Mouse (Mus musculus) kidney, embryonic 16.5 days (tissue): ENCODE results near the gene Prm2. TPM values are rescaled to one million over a fixed set of nuclear protein-coding genes. Genes with fewer than 3 reads are reported as not detected.
"Not testable (repeated sequence)": the region's sequence is repeated elsewhere in the genome, so short reads cannot be mapped to it uniquely, and the experiment has no call there.

Experiments
- ATAC-seq: fragments of 200-750 bp; cut with Nextera tagmentation; 2 replicates; pipeline ENCODE4 v1.8.0; 2017; ENCODE audit warnings: moderate TSS enrichment; ENCODE audit not compliant: low FRiP score, low TSS enrichment
- H3K27ac ChIP-seq: fragments of 300-500 bp; sonication (generic); 2 replicates; pipeline ENCODE4 v1.5.1; 2014; ENCODE audit warnings: low read length
- H3K27me3 ChIP-seq: fragments of 300-500 bp; sonication (generic); 2 replicates; pipeline ENCODE4 v1.6.1; 2014; ENCODE audit warnings: low read length, control low read depth, mixed read lengths; ENCODE audit not compliant: insufficient read depth
- H3K36me3 ChIP-seq: fragments of 300-500 bp; sonication (generic); 2 replicates; pipeline ENCODE4 v1.6.1; 2014; ENCODE audit warnings: low read length, control low read depth, mixed read lengths; ENCODE audit not compliant: insufficient read depth
- H3K4me1 ChIP-seq: fragments of 300-500 bp; sonication (generic); 2 replicates; pipeline ENCODE4 v1.6.1; 2014; ENCODE audit warnings: low read length, control low read depth, mixed read lengths; ENCODE audit not compliant: insufficient read depth
- H3K4me2 ChIP-seq: fragments of 300-500 bp; sonication (generic); replicated peaks from 2 replicates; pipeline ENCODE4 v1.6.1; 2014; ENCODE audit warnings: low read depth, low read length
- H3K4me3 ChIP-seq: fragments of 300-500 bp; sonication (generic); 2 replicates; pipeline ENCODE4 v1.5.1; 2014; ENCODE audit warnings: mild to moderate bottlenecking, low read length
- H3K9ac ChIP-seq: fragments of 300-500 bp; sonication (generic); replicated peaks from 2 replicates; pipeline ENCODE4 v1.6.1; 2014; ENCODE audit warnings: low read length
- H3K9me3 ChIP-seq: fragments of 300-500 bp; sonication (generic); 2 replicates; pipeline ENCODE4 v1.6.1; 2016; ENCODE audit warnings: low read length, control low read depth
- WGBS: fragments of 180-500 bp; shearing (Covaris S2); extraction: QIAGEN DNeasy Blood & Tissue Kit; methylation state at CpG from one replicate; pipeline ENCODE4 v1.1.7; 2014; 5-methylcytosine and 5-hydroxymethylcytosine counted together
- polyA plus RNA-seq: library from polyadenylated mRNA; unstranded; fragments of >200 nt; fragmentation: Nextera tagmentation; extraction: Ambion mirVana; gene quantifications from 2 replicates; pipeline ENCODE4 v1.2.1, GENCODE M21; 2015

The Prm2 gene
- polyA plus RNA-seq, 1 experiment from 2014 or later: not detected

DNA sequence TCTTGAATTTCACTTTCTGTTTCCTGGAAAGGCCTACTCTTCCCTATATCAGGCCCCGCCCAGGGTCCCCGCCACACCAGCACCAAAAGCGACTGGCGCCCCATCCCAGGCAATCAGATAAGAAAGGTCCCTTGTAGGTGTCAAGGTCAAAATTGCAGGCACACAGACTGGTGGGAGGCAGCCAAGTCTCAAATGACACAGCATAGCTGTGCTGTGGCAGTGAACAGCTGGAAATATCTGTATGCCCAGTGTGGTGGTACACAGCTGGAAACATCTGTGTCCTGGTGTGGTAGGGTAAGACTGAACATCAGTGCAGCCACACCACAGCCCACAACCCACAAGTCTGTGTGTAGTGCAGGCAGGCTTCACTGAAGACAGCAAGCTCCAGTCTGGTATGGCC, 18.9 kb upstream of the Prm2 start:
- no peak for ATAC-seq

DNA sequence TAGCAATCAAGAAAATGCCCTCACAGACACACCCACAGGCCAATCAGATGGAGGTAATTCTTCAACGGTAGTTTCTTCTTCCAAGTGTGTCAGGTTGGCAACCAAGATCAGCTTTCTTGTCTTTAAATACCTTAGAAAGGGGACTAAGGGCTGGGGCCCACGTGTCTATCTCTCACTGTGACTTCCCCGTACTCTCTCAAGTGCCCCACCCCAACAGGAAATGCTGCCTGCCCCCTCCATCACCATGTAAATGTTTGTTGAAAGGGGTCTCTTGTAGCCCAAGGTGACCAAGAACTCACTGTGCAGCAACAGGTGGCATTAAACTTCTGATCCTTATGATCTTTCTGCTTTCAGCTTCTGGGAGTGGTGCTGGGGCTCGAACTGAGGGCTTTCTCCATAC, 17.8 kb upstream of the Prm2 start:
- H3K9ac ChIP-seq: no peak overlapping the region
- no peak for ATAC-seq
- 78% methylated on average over 4 of the region's 4 CpGs for WGBS
- no peak overlapping the region for H3K4me2 ChIP-seq
- no peaks in the 10 kb centered on the region for H3K36me3 ChIP-seq
- H3K4me3 ChIP-seq: no peak overlapping the region
- no peaks in the 10 kb centered on the region for H3K9me3 ChIP-seq
- H3K27ac ChIP-seq: no peak overlapping the region
- H3K4me1 ChIP-seq: no peaks in the 10 kb centered on the region
- H3K27me3 ChIP-seq: no peaks in the 10 kb centered on the region

More for the DNA sequence above, 18.9 kb upstream of the Prm2 start:
- Histone ChIP-seq H3K9ac (no peak overlapping the region), H3K36me3 (no peaks in the 10 kb centered on the region), H3K27ac (no peak overlapping the region), H3K27me3 (no peaks in the 10 kb centered on the region), H3K4me3 (no peak overlapping the region), H3K4me1 (no peaks in the 10 kb centered on the region), H3K9me3 (no peaks in the 10 kb centered on the region), H3K4me2 (no peak overlapping the region)
- WGBS: 48% methylated on average over 4 of the region's 4 CpGs

DNA sequence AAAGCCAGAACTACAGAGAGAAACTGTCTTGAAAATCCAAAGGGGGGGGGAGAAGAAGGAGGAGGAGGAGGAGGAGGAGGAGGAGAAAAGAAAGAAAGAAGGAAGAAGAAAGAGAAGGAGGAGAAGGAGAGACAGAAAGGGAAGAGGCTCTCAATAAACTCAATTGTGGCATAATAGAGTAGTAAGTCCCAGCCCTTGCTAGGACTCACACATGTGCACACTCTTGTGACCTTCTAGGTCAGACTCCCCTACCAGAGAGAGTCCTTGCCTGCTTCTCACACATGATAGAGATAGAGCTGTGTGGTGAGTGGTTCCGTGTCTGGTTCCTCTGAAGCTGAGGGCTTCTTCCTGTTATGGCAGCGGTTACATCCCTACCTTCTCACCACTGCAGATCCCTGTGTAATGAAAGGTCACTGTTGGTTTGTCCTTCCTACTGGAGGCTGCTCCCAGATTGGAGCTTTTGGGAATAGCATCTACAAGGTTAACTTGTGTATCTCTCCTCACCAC, 17.0 kb upstream of the Prm2 start, which contains the start of gene Gm11172:
Gene Gm11172, plus strand, starts transcription at position 51 of the 507 bp plus-strand sequence.
- no peaks in the 10 kb centered on the region for H3K36me3 ChIP-seq
- H3K4me2 ChIP-seq: no peak within 1 kb of the TSS
- no peak for ATAC-seq
- H3K9ac ChIP-seq: no peak within 1 kb of the TSS
- H3K4me3 ChIP-seq: no peak within 1 kb of the TSS
- no peaks in the 10 kb centered on the region for H3K4me1 ChIP-seq
- no peaks in the 10 kb centered on the region for H3K27me3 ChIP-seq
- H3K27ac ChIP-seq: no peak within 1 kb of the TSS
- 93% methylated on average over 2 of the region's 2 CpGs for WGBS
- H3K9me3 ChIP-seq: no peaks in the 10 kb centered on the region

DNA sequence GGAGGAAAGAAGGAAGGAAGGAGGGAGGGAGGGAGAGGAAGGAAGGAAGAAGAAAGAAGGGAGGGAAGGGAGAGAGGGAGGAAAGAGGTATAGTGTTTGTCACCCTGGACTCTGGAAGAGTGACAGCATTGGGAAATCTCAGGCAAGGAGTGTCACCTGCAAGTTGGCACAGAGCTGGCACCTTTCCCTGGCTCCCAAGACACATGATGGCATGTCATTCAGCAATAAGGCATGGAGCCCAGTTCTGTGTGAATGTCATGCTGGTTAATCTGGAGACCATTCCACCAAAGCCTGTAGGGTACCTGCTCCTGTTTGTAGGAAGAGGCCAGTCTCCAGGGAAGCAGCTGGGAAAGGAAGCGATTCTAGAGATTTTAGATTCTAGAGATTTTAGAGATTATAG, 14.4 kb upstream of the Prm2 start:
- no peak overlapping the region for H3K27ac ChIP-seq
- H3K9ac ChIP-seq: no peak overlapping the region
- H3K27me3 ChIP-seq: no peaks in the 10 kb centered on the region
- H3K36me3 ChIP-seq: no peaks in the 10 kb centered on the region
- no peaks in the 10 kb centered on the region for H3K4me1 ChIP-seq
- no peaks in the 10 kb centered on the region for H3K9me3 ChIP-seq
- WGBS: 100% methylated on average over 1 of the region's 1 CpGs
- no peak overlapping the region for H3K4me2 ChIP-seq
- H3K4me3 ChIP-seq: no peak overlapping the region
- ATAC-seq: no peak

DNA sequence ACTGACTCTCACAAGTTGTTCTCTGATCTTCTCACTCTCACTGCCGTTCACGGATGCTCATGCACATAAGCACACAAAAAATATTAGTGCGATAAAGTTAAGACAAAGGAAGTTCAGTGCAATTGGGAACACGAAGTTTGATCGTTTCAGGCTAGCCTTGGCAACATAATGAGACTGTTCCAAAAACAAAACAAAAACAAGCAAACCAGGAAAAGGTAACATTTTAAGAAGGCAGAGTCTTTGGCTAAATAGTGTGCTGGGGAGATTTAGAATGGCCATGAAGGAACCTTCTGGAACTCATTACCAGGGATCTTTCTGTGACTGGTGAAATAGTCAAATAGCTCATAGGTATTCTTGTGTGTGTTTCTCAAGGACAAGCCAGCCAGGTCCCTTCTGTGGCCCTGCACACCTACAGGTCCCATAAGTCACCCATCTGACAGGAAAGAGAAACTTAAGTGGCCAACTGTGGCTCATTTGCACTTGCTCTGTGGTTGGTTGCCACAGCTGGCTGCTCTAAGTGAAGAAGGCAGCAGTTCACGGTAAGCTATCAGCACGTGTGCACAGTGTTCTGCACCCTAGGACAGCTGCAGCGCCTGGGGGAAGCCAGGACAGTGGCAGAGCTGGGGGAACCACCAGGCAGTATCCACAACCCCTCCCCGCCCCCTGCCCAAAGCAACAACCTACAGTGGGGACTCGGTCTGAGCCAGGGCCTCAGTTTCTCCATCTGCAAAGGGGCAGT, 10.0 kb upstream of the Prm2 start, which contains the start of gene Prm1:
Gene Prm1, minus strand, starts transcription at position 51 of the 739 bp plus-strand sequence.
- Histone ChIP-seq H3K27me3 (no peaks in the 10 kb centered on the region), H3K4me2 (no peak within 1 kb of the TSS), H3K9ac (no peak within 1 kb of the TSS), H3K9me3 (no peaks in the 10 kb centered on the region), H3K27ac (no peak within 1 kb of the TSS), H3K4me3 (no peak within 1 kb of the TSS), H3K4me1 (no peaks in the 10 kb centered on the region), H3K36me3 (no peaks in the 10 kb centered on the region)
- WGBS: 71% methylated on average over 10 of the region's 10 CpGs
- ATAC-seq: no peak

DNA sequence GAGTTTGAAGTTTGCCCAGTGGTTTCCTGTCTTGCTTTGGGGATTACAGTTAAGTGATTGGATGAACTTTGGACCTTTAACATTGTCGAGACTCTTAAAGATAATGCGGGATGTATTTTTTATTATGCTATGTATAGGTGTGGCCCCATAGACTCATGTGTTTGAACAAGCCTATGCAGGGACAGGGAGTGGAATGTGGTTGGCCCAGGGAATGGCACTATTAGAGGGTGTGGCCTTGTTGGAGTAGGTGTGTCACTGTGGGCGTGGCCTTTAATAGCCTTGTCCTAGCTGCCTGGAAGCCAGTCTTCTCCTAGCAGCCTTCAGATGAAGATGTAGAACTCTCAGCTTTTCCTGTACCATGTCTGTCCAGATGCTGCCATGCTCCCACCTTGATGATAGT, 6.5 kb upstream of the Prm2 start:
- not testable (repeated sequence) for H3K9ac ChIP-seq, ATAC-seq, H3K36me3 ChIP-seq, H3K4me3 ChIP-seq, H3K27ac ChIP-seq, H3K4me1 ChIP-seq, H3K9me3 ChIP-seq, H3K4me2 ChIP-seq, H3K27me3 ChIP-seq
- 85% methylated on average over 3 of the region's 3 CpGs for WGBS

DNA sequence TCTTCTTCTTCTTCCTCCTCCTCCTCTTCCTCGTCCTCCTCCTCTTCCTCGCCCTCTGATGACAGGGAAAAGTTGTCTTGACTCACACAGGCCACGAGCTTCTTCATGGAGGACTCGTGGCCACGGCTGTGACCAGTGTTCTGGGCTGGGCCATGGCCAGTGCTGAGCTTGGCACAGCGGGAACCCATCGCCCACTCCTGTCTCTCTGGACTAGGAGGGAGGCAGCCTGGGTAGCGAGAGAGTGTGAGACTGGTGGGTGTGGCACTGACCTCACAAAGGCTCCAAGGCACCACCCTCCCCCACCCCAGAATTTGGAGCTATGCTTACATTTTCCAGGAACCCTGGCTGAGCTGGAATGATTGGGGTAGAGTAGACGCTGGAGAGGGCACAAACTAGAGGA, 5.2 kb downstream of the Prm2 start, which contains the start of gene Prm3:
Gene Prm3, minus strand, starts transcription at position 213 of the 400 bp plus-strand sequence.
- no peaks in the 10 kb centered on the region for H3K9me3 ChIP-seq
- H3K27ac ChIP-seq: no peak within 1 kb of the TSS
- ATAC-seq: no peak
- H3K27me3 ChIP-seq: no peaks in the 10 kb centered on the region
- WGBS: 70% methylated on average over 9 of the region's 9 CpGs
- no peak within 1 kb of the TSS for H3K4me3 ChIP-seq
- no peak within 1 kb of the TSS for H3K4me2 ChIP-seq
- no peak within 1 kb of the TSS for H3K9ac ChIP-seq
- peaks cover 9% of the 10 kb centered on the region for H3K4me1 ChIP-seq
- no peaks in the 10 kb centered on the region for H3K36me3 ChIP-seq

DNA sequence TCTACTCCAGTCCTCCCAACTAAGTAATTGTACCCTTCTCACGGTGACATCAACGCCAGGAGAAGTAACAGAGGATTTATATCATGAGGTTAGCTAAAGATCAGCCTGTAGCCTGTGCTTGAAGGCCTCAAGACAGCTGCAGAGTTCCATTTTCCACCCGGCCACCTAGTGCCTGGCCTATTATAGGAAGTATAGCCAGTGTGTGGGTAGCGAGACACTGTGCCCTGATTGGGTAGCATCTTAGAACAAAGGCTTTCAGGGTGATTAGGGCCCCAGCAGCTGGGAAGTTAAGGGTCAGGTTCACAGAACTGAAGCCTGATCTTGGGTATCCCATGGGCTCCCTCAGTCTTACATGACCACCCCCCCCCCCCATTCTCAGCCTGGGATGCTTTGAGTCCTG, 7.1 kb downstream of the Prm2 start:
- no peaks in the 10 kb centered on the region for H3K27me3 ChIP-seq
- no peaks in the 10 kb centered on the region for H3K9me3 ChIP-seq
- no peak overlapping the region for H3K4me3 ChIP-seq
- ATAC-seq: no peak
- 41% methylated on average over 4 of the region's 4 CpGs for WGBS
- no peaks in the 10 kb centered on the region for H3K36me3 ChIP-seq
- H3K4me1 ChIP-seq: peaks cover 13% of the 10 kb centered on the region
- H3K27ac ChIP-seq: no peak overlapping the region
- no peak overlapping the region for H3K9ac ChIP-seq
- no peak overlapping the region for H3K4me2 ChIP-seq

DNA sequence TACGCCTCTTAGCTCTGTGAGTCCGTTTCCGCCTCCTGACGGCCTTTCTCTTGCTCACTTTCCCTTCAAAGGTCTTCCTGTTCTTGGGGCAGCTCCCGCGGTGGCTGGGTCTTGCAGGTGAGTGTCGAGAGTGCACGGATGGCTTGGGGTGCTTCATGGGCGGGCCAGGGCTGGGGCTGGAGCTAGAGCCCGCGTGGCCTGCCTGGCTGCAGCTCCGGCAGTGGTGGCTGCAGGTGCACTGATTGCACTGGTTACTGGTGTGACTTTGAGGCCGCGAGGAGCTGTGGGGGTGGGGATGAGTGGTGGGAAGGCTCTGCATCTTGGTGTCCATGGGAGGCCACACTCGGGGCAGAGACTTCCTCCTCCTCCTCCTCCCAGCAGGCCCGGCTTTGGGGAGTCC, 7.7 kb downstream of the Prm2 start, which contains the start of gene Tnp2:
Gene Tnp2, minus strand, starts transcription at position 390 of the 400 bp plus-strand sequence.
- Histone ChIP-seq H3K27ac (no peak within 1 kb of the TSS), H3K9me3 (no peaks in the 10 kb centered on the region), H3K9ac (no peak within 1 kb of the TSS), H3K27me3 (no peaks in the 10 kb centered on the region), H3K4me2 (no peak within 1 kb of the TSS), H3K36me3 (no peaks in the 10 kb centered on the region), H3K4me1 (peaks cover 19% of the 10 kb centered on the region), H3K4me3 (no peak within 1 kb of the TSS)
- ATAC-seq: no peak
- WGBS: 43% methylated on average over 16 of the region's 16 CpGs

DNA sequence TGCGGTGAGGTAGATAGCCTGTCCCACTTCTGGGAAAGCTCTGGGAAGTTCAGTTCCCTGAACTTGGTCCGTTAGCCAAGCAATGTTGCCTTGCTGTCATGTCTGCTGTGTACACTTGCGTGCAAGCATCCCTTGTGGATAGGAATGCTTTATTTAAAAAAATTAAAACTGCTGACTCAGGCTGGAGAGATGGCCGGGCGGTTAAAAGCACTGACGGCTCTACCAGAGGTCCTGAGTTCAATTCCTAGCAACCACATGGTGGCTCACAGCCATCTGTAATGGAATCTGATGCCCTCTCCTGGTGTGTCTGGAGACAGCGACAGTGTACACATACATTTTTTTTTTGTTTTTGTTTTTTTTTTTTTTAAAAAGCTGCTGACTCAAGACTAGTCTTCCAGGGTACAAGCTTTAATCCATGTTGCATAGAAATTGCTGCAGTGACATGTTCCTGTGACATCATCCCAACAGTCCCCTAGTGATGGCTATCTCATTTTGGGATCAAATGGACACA, 8.3 kb downstream of the Prm2 start:
- Histone ChIP-seq H3K4me1 (peaks cover 26% of the 10 kb centered on the region), H3K9ac (no peak overlapping the region), H3K36me3 (no peaks in the 10 kb centered on the region), H3K27ac (no peak overlapping the region), H3K4me3 (no peak overlapping the region), H3K9me3 (no peaks in the 10 kb centered on the region), H3K4me2 (no peak overlapping the region), H3K27me3 (no peaks in the 10 kb centered on the region)
- WGBS: 75% methylated on average over 7 of the region's 7 CpGs
- no peak for ATAC-seq
